Mouse (Mus musculus) adrenal gland, postnatal 25 days (tissue): ENCODE data around the gene Islr. TPM values are rescaled to one million over a fixed set of nuclear protein-coding genes. Genes with fewer than 3 reads are reported as not detected.

ENCODE experiments used
- DNase-seq: peaks from one replicate; pipeline ENCODE4 v3.0.0; 2021; ENCODE audit warnings: mixed read lengths
- total RNA-seq: library from RNA; stranded (reverse); gene quantifications from 2 replicates; pipeline ENCODE4 v1.2.3, GENCODE M21; 2021

The Islr gene
- total RNA-seq, 1 experiment from 2014 or later, result 13.3 TPM

- no peak for DNase-seq
These were observed 16.3 kb upstream of the Islr start for GRCm38 (mm10) chr9:58220218-58220903.

DNA sequence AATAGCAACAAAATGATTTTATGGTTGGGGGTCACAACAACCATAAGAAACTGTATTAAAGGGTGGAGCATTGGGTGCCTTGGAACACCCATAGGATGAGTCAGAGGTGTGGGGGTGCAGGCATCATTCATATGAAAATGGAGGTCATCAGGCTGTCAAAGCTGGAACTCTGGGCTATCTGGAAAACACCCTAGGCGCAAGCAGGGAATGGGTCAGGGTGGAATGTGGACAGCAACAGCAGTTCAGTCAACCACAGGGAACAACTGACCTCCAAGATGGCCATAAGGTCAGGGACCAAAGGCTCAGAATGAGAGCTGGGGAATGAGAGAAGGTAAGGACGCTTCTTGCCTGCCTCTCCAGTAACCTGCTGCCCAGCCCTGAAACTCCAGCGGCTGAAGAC lies 14.4 kb upstream of the Islr start:
- DNase-seq, result no peak

GRCm38 (mm10) chr9:58216402-58216801 lies 12.3 kb upstream of the Islr start:
- DNase-seq, result peak; percentile 49

DNA sequence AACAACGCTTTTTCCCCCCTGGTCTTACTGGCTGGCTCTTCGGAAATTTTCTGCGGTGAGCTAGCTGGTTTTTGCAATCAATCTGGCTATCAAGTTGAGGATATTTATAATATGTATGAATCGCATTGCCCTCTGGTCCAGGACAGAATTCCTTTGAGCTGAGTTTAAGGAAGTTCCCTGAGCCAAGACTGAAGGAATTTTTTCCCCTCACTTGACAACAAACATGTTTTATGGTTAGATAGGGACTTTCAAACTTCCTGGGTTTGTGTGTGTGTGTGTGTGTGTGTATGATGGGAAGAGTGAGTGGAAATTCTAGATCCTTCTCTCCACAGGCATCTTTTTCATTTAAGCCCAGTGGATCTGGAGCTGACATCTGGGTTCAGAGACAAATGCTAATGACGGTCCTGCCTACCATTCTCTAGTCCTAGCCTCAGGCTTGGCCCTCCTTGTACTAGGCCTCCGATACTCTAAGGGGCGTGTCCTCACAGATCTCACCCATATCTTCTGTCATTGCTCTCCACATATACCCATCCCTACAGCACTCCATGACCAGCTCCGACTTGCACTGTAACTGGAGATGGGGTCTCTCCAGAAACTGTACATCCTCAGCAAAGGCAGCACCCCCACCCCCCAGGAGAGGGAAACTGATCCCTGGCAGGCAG lies 10.5 kb upstream of the Islr start:
- DNase-seq, result no peak

- no peak for DNase-seq
These were observed 9.8 kb upstream of the Islr start for GRCm38 (mm10) chr9:58213865-58214264.

DNA sequence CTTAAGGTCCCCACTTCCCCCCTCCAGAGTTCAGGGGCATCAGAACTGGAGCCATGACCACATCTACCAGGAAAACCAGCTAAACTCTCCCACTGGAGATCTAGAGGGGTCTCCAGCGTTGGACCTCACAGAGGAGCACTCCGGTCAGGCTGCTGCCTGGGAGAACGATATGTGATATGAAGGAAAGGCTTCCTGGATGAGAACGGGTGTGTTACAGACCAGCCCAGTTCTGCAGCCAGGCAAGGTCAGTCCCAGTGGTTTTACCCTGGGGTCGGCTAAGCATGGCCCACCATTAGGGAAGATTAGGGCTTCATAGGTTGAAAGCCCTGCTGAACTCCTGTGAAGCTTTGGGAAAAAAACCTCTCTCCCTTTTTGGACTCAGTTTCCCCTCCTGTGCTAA lies 9.3 kb upstream of the Islr start:
- no peak for DNase-seq

GRCm38 (mm10) chr9:58210304-58210627 lies 6.2 kb upstream of the Islr start:
- no peak for DNase-seq

DNA sequence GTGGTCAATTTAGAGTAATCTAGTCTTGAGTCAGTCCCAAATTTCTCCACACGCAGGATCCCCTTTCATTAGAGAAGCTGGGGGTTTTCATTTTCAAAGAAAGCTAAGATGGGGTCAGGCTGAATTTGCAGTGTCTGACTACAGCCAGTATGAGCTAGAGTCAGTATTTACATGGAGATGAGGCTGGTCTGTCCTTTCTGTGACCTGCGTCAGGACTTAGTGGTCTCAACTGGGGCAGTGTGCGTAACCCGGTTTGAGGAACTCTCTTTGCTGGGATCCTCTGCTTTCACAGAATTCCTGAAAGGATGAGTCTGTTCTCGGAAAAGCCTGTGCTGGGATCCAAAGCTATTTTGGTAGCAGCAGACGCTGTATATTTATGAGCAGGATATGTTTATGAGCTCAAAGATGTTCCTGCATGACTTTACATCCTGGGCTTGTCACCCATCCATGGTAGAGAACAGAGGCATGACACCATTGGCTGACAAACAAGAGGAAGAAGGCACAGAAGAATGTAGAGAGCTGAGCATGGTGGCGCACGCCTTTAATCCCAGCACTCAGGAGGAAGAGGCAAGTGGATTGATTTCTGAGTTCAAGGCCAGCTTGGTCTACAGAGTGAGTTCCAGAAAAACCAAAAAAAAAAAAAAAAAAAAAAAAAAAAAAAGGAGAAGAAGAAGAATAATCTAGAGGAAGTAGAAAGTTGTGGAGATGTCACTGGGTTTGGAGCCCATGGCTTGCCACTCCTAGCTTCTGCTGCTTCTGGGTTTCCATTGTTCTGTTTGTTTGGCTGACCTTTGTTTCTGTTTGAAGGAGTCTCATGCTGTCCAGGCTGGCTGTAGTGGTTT lies 5.6 kb upstream of the Islr start:
- DNase-seq, result no peak

DNA sequence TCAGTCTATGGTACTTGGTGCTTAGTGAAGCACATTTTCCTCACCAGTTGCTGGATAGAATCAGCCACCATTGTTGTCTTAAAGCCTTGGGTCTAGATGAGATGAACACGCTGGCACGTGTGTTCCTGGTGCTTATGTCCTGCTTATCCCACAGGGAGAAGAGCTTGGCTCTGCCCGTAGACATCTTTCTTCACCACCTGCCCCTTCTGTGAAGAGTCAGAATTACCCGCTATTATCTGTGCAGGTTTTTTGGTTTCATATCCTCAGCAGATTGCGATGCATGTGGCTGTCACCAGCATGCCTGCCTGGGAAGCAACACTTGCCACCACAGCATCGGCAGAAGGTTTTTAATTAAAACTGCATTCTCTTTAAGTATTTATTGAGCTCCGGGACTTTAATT lies 1.9 kb upstream of the Islr start:
- no peak for DNase-seq

DNA sequence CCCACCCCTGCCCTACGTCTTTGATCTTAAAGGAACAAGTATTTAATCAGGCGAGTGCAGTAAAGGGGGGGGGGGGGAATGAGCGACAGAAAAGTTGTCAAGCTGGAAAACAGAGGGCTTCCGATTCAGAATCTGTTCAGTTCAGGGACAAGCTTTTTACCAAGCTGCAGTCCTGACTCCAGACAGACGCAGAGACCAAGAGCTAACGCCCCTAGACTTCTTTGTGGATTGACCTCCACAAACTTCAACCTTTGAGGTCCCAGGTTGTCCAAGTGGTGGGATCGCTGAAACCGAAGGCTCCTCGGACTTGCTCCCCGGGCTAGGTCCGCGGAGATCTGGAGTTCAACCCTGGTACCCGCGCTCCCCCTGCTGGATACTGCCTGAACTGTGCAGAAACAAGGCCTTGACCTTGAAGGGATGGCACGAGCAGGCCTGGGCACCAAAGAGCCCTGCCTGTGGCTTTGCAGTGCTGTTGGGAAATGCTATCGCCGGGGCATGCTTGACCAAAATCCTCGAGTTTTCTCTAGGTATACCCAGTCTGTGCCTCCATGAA lies 418 bp upstream of the Islr start:
- peak; percentile 94 for DNase-seq

GRCm38 (mm10) chr9:58202676-58203453 lies 1.2 kb downstream of the Islr start:
- no peak for DNase-seq

DNA sequence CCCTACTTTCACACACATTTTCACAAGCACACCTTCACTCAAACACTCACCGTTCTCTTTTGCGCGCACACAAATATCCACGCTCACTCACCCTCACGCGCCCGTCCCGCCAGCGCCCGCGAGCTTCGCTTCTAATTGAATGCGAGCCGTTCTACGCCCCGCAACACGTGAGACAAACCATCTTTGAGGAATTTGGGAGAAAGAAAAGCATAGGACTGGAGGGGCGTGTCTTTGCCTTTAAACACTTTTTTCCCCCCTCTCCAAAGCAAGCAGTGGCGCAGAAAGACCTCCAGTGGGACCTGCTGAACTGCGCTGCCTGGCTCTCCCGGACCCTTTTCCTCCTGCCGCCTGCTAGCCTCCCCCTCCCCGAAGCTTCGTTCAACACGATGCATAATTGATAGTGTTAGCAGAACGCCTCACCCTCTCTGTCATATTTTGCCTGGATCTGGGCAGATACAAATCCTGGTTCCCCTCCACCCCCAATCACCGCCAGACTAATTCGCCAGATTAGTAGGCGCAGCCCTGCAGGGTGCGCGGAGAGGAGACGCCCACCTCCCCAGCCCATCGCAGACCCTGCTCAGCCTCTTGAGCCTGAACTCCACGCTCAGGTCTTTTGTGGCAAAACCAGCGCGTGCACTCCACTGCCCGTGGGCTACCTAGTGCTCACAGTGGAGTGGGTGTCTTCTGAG lies 2.1 kb downstream of the Islr start:
- DNase-seq, result no peak

GRCm38 (mm10) chr9:58201091-58201842 lies 2.8 kb downstream of the Islr start:
- DNase-seq, result no peak

DNA sequence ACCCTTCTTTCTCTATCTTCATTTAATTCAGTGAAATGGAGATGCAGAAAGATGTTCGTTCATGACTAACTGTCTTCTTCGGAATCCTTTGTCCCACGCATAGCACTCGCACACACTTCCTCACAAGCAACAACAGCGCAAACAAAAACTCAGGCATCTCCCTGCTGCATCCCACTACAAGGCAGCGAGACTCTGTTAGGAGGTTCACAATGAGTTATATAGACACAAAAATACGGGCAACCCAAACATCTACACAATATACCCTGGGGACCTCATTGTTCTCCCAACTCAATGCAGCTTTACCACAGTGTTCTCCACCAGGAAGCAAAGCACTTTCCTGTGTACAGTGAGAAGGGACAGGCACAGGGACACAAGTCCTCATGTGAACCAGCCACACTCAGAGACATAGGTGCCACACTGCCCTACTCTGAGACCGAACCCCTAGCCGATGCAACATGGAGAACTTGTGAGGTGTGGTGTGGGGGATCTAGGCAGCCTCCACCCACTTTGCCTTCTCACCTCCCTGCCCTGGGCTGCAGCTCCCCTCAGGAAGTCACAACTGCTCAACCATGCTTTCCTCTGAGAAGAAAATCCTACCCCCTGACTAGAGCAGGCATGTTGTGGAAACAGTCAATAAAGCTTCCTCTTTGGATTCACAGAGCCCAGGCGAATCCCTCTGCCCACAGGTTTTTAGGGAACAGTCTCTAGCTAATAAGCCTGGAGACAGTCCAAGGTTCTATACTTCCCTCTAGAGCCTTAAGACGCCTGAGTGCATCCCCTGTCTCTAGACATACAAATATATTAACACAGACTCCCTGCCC lies 3.6 kb downstream of the Islr start:
- no peak for DNase-seq

- DNase-seq, result no peak
These were observed 4.5 kb downstream of the Islr start for GRCm38 (mm10) chr9:58199381-58200269.

DNA sequence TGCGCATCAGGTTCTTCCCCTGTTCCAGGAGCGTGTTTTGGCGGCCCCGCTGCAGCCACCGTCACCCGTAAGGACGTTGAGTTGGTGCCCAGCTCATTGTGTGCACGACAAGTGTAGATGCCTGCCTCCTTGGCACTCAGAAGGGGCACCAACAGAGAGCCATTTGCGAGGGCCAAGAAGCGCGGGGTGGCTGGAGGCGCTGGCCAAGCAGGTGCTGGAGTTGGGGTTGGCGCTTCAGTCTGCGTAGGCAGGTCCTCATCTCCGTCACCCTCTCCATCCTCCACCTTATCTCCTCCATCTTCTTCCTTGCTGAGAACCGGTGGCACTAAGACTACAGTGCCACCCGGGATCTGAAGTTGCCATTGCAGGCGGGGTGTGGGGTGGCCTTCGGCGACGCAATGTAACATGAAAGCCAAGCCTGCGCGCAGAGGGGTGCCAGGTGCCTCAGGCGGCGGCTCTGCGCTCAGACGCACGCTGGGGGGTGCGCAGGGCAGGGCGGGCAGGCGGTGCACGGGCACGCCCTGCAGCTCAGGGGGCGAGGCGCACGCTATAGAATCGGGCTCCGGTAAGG lies 5.2 kb downstream of the Islr start:
- no peak for DNase-seq

- DNase-seq, result peak; percentile 70
These were observed 6.1 kb downstream of the Islr start for GRCm38 (mm10) chr9:58197781-58198701.
